Mouse (Mus musculus): ENCODE measurements around the gene Tmco5.

The Tmco5 gene

DNA sequence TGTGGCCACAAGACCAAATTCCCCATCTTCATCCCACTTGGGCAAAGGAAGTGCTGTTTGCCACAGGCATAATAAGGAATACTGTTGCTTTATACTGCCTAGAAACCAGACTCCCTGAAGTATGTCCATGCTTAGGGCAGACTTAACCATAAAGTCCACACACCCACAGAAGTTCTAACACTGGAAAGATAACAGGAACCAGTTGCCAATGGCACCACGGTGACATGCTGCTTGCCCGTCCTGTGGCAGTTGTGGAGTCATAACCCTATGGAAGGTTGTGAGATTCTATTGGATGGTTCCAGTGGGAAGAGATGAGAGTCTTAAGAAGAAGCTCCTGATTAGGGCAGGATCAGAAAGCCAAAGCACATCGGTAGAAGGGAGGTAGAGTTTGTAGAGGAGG is at the start of gene Tmco5:
Gene Tmco5 (plus strand): TSS at position 301 of the 400 bp plus-strand sequence.
- no peak for DNase-seq

- no peak for DNase-seq
Measured at GRCm38 (mm10) chr2:116831863-116832262, 46.6 kb upstream of the Tmco5 start.

GRCm38 (mm10) chr2:116837829-116838228 is 40.7 kb upstream of the Tmco5 start:
- no peak for DNase-seq

- peak; percentile 13 to 22 for DNase-seq
Measured at GRCm38 (mm10) chr2:116838538-116839197, 39.8 kb upstream of the Tmco5 start.

GRCm38 (mm10) chr2:116849980-116850636 is 28.4 kb upstream of the Tmco5 start:
- DNase-seq: no peak

GRCm38 (mm10) chr2:116851356-116851755 is 27.1 kb upstream of the Tmco5 start:
- DNase-seq: no peak

DNA sequence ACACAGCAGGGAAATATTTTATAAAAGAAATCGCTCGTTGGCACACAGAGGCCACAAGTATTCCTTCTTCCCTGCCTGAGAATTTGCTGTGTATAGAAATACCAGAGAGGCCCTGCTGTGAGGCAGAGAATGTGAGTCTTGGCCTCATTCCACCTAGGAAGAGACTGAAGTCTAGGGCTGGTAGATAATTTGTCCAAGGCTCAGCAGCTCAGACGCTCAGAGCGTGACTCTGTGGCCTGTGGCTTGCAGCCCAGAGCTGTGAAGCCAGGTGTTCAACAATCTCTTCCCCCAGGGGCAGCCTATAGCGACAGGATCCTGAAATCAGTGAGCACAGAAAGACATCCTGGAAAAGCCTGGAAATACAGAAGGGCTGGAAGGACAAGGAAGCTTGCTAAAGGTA is 26.2 kb upstream of the Tmco5 start:
- DNase-seq: peak; percentile 5 to 8

DNA sequence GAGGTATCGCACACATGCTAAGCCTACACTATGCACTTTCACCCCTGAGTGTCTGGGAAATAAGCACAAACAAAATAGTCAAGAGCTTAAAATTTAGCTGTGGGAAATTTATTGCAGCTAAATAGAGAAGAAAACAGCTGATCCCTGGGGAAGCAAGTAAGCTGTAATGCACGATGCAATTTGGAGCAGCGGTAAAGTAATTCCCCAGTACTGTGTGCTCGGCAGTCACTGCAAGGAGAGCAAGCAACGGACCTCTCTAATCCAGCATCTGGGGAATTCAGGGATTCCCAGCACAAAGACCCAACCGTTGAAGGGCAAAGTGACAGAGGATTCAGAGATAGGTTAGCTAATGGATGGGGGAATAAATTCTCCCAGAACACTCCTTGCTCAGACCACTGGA is 19.8 kb upstream of the Tmco5 start:
- DNase-seq: no peak

DNA sequence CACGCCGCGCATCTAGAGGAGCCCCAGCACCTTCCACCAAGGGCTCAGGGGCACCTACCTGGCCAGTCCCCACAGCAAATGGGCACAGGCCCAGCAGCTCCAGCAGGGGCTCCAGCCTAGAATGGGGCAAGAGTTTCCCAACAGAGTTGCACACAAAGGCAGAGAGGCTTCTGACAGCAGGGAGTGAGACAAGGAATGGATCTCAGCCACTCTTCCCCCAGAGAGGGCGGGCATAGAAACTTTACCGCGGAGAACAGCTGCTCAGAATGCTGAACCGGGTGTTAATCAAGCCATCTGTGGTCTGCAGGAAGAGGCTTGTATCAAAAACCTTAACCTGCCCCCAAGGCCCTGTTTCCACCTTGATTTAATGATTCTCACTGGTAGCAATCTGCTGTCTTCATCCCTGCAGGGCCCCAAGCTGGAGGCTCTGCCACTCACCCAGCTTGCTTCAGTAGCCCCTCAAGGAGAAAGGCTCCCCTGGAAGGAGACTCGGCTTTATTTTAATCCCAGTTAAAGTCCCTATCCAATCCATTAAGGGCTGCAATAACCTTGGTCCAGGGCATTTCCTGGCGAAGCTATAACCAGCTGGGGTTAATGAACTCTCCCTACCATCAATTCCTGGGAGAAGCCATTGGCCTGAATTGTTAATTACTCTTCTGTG is 1.4 kb upstream of the Tmco5 start:
- no peak for DNase-seq

DNA sequence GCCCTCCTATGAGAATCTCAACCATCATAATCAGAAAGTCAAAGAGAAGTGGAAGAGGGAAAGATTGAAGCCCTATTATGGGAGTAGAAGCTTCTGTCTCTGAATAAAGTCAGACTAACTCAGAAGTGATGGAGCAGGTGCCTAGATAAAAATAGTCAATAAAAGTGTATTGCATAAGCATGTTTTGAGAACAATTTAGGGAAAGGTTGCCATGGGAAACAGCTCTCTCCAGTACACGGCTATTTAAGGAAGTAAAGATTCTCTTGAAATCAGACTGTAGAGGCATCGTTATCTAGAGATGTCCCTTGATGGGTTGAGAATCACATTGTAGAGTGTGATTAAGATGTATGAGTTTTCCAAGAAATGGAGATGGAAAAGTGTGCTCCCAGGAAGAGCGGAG is 1.2 kb downstream of the Tmco5 start:
- DNase-seq: no peak

DNA sequence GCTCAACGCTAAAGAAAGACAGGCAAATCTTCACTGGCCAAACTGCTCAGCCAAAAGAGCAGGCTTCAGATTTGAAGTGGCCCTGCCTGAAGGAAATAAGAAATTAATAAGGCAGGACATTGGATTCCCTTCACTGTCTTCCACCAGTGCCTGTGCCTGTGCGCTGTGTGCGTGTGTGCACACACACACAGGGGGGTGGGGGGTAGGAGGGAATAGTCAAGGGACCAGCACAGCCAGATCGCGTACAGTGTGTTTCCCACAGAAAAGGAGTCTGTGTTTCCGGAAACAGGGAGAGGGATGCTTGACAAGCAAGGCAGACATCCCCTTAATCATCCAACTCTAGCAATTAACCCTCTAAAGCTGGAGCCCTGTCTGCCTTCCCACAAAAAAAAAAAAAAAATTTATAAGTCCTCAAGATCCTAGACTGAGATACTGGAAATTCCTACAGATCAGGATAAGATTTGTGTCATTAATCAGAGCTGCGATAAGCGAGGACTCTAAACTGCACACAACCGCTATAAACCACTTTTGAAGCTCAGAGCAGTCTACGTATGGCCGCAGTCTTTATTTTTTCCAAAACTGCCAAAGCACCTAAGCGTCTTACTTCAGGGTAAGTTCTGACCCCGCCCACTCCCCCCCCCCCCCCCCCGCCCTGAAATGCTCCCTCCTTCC is 15.0 kb downstream of the Tmco5 start:
- DNase-seq: no peak

GRCm38 (mm10) chr2:116893988-116894363 is 15.5 kb downstream of the Tmco5 start:
- peak in 1 of 2 experiments; percentile 30 for DNase-seq

GRCm38 (mm10) chr2:116899615-116900272 is 21.3 kb downstream of the Tmco5 start:
- peak; percentile 94 to 100 for DNase-seq

DNA sequence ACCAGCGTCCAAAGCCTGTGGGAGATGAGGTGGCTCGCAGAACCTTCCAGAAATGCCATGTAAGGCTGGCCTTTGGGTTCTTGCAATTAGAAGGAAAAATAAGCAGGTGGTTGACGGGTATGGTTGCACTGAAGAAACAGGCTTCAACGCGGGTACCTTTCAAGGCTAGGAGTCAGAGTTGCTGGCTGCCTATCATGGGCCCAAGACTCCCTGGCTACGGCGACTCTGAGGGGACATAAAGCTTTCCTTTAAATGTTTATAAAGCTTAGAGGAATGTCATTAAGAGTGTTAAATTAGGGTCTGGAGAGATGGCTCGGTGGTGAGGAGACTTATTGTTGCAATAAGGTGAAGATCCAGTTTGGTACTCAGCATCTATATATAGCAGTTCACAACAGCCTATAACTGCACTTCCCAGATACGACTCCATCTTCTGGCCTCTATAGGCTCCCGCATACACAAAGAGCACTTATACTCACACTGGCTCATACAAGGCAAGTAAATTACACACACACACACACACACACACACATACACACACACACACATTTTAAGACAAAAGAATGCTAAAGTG is 21.9 kb downstream of the Tmco5 start:
- peak in 1 of 2 experiments; percentile 10 for DNase-seq

DNA sequence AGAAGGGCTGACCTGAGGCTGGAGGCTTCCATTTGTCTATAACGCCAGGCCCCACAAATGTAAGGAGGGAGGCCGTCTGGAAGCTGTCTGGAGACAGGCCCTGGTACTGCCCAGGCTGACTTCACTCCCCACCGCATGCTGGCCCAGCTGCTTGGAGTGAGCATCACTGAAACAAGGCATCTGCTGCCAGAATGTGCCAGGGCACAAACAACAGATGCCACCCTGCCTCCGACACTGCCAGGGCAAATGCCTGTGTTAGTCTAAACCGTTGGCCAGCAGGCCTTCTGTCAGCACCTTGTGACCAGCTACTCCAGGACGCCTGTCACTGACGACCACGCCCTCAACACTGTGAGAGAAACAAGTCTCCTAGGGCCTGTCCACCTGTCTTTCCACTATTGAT is 29.8 kb downstream of the Tmco5 start:
- DNase-seq: peak; percentile 28 to 51

- no peak for DNase-seq
Measured at GRCm38 (mm10) chr2:116912334-116913070, 34.0 kb downstream of the Tmco5 start.

- no peak for DNase-seq
Measured at GRCm38 (mm10) chr2:116913677-116914405, 35.4 kb downstream of the Tmco5 start.

DNA sequence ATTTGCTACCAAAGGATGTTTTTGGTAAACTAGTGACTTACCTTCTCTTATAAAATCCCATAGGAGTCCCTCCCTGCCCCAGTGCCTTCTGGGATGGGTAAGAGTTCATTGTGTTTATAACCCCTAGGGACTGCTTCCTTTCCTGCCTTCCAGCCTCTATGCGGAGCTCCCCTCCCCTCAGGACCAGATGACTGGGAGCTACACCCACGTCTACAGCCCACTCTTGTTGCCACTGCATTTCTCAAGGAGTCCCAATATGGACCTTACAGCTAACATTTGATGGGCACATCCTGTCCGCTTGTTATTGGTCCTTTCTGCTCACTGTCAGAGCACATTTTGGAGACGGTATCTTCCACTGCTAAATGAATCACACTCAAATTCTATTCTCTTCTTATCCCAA is 36.1 kb downstream of the Tmco5 start:
- DNase-seq: no peak

GRCm38 (mm10) chr2:116918598-116918997 is 40.1 kb downstream of the Tmco5 start:
- DNase-seq: no peak

DNA sequence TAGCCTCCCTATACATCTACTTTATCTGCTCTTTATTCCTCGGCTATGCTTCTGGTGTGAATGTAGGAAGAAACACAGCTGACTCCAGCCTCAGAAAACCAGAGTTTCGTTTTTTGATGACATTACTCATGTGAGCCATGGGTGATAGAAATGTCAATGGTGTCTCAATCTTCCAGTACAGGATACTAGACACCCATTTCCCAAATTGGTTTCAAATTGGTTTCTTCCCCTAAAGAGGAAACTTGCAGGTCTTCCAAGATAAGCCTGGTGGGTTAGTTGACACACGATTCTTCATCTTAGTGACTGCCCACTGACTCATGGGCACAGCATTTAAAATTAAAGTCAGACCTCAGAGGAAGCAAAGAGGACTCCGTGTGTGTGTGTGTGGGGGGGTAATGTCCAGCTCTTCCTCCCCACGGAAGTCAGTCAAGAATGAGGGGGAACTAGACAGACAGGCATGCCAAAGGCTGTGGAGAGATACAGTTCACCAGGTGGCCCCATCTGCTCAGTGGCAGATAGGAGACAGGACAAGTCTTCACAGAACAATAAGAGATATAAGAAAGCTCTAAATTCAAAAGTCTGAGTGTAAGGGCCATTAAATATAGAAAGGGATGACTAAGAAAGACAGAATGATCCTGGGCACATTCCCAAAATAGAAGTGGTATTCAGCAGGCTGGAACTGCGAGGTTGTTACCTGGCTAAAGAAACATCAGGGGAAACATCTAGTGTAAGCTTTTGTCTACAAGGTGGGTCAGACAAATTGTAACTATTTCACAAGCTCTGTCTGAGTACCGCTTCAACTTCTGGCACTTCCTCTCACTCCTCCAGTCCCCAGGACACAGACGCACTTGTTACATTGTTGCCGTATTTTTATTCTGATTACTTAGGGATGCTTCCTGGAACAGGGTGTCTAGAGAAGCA is 44.3 kb downstream of the Tmco5 start:
- no peak for DNase-seq

Data from cerebellum, postnatal 36 days (tissue).